Mouse (Mus musculus): Measurements from ENCODE around the gene Mdh1.
"Not testable (repeated sequence)": the region's sequence is repeated elsewhere in the genome, so short reads cannot be mapped to it uniquely, and the experiment has no call there.

Gene Mdh1

DNA sequence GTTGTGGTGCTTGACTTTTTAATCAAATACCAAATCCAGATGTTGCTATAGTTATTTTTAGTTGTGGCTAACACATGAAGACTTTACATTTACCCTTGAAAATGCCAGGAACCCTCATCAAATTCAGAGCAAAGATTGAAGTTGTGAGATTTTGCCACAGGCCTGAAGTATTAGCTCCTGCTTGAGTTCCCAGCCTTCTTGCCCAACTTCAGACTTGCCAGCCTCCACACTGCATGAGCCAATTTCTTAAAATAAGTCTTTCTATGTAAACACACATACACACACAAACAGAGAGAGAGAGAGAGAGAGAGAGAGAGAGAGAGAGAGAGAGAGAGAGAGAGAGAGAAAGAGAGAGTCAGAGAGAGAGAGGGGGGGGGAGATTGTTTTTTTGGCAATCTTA lies 26.2 kb downstream of the Mdh1 start:
- DNase-seq (ENCODE audit: low spot score), result no peak

DNA sequence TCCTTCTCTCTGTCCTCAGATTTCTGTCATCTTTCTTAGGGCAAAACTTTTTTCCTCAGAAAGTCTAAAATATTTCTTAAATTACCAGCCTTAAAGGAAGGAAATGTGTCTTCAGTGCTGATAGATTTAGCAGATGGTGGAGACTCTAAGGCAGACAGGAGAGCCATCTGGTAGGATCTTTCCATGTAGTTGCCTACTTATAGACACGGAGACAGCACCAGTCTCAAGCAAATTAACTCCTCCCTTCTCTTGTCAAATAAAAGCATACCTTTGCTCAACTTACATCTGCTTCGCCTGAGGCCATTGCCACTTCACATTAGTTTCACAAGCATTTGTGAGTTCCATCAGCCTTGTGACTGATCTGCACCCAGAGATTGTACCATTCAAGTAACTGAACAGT lies 27.1 kb downstream of the Mdh1 start:
- DNase-seq (ENCODE audit: low spot score), result no peak

DNA sequence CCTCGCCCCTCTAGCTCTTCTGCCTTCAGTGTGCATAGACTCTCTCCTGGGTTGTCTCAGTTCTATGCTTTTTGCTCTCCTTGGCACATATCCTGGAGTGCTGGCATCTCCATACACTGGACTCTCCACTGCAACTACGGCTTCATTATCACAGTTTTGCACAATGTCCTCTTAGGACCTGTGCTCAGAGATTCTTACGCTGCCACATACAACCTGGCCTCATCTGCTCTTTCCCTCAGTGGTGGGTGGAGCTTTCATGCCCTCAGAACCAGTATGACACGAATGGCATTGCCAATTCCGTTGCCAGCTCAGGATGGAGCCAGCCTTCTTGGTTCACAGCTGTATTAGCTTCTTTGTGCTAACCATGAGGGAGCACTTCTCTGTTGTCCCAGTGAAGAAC lies 29.4 kb downstream of the Mdh1 start:
- DNase-seq (ENCODE audit: low spot score), result no peak

DNA sequence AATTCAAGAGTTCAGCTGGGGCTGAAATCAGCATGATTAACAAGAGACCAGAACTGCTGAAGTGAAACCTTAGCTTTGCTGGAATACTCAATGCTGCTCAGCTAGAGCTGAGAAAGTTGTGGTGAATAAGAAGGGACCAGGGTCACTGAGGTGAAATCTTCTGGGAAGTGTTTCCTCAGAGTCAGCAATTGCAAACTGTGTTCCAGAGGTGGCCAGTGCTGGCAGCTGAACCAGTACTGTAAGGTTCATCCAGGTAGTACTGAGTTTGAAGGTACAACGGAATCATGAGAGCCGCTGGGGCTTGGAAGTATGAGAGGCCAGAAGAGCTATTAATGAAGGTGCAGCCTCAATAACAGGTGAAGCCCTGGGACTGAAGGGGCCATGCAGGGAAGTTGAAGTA lies 31.5 kb downstream of the Mdh1 start:
- DNase-seq (ENCODE audit: low spot score), result no peak

DNA sequence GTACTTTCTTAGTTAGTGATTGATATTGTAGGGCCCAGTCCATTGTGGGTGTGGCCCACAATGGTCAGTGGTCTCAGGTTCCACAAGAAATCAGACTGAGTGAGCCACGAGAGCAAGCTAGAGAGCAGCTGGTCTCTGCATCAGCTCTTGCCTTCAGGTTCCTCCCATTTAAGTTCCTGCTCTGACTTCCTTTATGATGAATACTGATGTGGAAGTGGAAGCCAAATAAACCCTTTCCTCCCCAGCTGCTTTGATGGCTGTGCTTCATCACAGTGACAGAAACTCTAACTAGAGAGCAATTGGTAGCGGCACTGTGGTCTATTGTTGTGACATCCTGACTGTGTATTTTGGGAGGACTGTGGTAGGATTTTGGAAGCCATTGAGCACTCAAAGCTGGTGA lies 32.1 kb downstream of the Mdh1 start:
- no peak for DNase-seq (ENCODE audit: low spot score)

DNA sequence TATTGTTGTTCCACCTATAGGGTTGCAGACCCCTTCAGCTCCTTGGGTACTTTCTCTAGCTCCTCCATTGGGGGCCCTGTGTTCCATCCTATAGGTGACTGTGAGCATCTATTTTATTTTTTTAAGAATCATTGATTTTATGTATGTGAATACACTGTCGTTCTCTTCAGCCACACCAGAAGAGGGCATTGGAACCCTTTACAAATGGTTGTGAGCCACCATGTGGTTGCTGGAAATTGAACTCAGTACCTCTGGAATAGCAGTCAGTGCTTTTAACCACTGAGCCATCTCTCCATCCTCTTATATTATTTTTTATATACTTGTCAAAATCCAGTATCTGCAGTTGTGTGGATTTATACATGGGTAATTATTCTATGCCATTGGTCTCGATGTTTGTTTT lies 41.3 kb downstream of the Mdh1 start:
- DNase-seq (ENCODE audit: low spot score), result not testable (repeated sequence)

DNA sequence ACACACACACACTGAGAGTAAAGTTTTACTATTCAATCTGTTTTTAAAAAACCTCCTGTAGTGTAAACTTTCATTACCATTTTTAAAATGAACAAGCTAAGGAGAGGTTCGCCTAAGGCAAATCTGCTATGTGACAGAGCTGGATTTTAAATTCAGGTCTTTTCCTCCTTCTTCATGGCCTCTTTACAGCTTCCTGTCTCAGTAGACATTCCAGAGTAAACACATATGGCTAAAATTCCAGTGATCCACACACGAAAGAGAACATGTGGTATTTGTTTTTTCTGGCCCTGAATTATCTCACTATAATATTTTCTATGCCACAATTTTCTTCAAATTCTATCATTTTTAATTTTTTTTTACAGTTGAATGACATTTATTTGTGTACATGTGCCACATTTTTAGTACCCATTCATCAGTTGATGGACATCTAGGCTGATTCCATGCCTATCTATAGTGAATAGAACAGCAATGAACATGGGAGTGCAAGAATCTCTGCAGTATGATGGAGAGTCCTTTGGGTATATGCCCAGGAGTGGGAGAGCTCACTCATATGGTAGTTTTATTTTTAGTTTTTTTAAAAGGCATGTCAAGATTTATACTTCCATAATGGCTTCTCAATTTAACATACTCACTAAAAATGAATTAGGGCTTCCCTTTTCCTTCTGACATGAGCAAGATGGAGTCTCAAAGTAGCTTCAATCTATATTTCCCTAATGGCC lies 43.3 kb downstream of the Mdh1 start:
- no peak for DNase-seq (ENCODE audit: low spot score)

DNA sequence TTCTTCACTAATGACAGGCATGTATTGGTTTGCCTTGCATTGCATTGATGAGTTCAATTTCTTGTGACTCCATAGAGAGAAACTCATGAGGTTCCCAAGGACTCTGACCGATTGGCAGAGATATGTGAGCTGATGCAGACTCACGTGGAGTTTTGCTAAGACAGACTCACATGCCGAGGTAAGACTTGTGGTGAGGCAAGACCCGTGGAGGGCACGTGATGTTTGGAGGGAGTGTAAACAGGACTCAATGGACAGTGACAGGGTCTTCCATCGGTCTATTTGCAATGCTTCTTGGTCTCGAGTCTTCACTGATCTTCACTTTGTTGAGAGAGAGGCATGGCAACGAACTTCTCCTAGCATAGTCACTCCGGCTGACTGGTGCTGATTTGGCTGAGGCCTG lies 54.4 kb downstream of the Mdh1 start:
- DNase-seq (ENCODE audit: low spot score), result no peak

DNA sequence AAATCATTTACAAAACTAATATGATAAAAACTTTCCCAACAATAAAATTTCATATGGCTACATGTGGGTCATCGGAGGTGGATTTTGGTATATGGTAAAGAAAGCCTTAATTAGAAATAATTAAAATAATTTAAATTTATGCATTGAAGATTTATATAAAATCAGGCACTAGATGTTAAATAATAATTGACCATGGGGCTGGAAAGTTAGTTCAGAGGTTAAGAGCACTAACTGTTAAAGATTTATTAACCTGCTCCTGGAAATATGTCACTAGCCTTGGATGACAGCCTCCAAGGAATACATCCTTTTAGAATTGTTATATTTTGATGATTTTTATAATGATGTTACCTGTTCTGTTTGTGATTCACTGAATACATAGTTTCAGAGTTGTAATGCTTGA lies 55.8 kb downstream of the Mdh1 start:
- DNase-seq (ENCODE audit: low spot score), result not testable (repeated sequence)

DNA sequence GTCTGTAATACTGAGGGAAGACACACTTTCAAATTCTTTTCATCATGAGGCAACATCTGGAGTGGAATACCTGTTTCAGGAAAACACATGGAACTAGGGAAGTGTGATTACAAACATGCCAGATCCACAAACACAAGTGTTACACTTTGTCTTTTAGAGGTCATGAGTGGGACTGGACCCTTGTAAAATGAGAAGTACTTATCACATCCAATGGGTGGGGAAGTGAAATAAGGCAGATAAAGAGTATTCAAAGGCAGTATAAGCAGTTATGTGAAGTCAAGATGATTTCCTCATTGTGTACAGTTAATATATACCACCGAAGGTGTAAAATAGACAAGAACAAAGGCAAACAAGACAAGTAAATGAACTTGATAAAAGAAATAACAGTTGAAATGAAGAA lies 61.6 kb downstream of the Mdh1 start:
- not testable (repeated sequence) for DNase-seq (ENCODE audit: low spot score)

DNA sequence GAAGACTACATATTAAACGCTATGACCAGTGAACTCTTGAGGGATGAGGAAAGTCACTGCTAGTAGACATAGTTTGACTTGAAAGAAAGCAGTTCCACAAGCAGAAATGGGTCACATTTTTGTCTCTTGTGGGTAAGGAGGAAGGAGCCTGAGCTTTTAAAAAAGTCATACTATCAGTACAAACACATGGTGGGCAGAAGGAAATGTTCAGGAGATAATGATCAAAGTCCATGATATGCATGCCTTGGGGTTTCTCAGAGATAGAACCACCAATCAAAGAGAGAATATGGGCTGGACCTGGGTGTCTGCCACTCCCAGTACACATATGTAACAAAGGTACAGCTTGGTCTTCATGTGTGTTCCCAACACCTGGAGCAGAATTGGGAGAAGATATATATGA lies 63.5 kb downstream of the Mdh1 start:
- not testable (repeated sequence) for DNase-seq (ENCODE audit: low spot score)

DNA sequence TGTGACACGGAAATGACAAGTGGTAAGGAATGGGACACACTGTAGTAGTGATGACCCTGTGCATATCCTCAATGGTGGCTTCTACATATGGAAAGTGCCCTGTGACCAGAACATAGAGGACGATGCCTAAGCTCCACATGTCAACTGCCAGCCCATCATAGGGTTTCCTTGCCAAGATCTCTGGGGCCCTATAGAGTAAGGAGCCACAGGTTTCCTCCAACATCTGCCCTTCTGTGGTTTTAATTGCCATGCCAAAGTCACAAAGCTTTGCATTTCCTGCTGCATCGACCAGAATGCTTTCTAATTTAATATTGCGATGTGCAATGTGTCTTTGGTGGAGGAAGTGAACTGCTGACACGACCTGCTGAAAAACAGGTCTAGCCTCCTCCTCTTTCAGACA lies 65.1 kb downstream of the Mdh1 start:
- DNase-seq (ENCODE audit: low spot score), result not testable (repeated sequence)

Measured in ovary, adult 18-20 months (tissue).